14 mouse cellular contexts compared by ENCODE assay signal in the genomic region with DNA sequence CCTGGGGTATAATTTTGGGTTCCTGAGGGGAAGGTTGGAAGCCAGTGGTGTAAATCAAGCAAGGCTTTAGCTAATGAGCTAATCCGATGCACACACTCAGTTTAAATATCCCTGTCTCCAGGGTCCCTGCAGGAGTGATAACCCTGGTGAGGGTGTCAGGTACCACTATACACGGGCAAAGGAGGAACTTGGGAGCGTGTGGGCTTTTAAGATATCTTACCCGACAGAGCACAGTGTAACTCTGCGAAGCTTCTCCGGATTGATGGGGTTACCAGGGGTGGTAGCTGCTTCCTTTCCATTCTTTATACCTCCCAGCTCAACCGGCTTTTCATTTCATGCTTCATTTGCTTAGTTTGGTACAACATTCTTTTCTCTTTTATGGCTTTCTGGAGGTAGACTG.
"Had no signal": no experiment of that assay in that cellular context is flagged by ENCODE, and none has a peak within 500 bp of the region (broad histone marks: within the 10 kb centered on the region; RNA-seq: fewer than 3 reads in every experiment).

No protein-coding gene starts in this region.

- H3K36me3 ChIP-seq: limb, embryonic 15.5 days; liver, embryonic 12.5 days; midbrain, embryonic 13.5 days had no signal

- H3K9ac ChIP-seq: limb, embryonic 15.5 days; liver, embryonic 12.5 days; lung, embryonic 14.5 days; midbrain, embryonic 13.5 days had no signal

- H3K27ac ChIP-seq: limb, embryonic 15.5 days; liver, embryonic 12.5 days; midbrain, embryonic 13.5 days had no signal

- H3K4me1 ChIP-seq: limb, embryonic 15.5 days; liver, embryonic 12.5 days had no signal

- ATAC-seq: intestine, embryonic 16.5 days; liver, embryonic 12.5 days; midbrain, embryonic 13.5 days had no signal

- H3K9me3 ChIP-seq: limb, embryonic 15.5 days; liver, embryonic 12.5 days; midbrain, embryonic 13.5 days had no signal

- DNase-seq: kidney, adult 2 months; kidney, postnatal 36 days; layer of hippocampus, adult 9-11 months; layer of hippocampus, postnatal 36 days; lung, embryonic 14.5 days; lung, postnatal 10 days; lung, postnatal 4 days; retina, postnatal 1 day; right cerebral cortex, postnatal 14 days; thymus, postnatal 36 days had no signal

- H3K4me3 ChIP-seq: limb, embryonic 15.5 days; liver, embryonic 12.5 days; midbrain, embryonic 13.5 days had no signal

- H3K27me3 ChIP-seq: limb, embryonic 15.5 days had no signal

- H3K4me2 ChIP-seq: limb, embryonic 15.5 days; liver, embryonic 12.5 days; lung, embryonic 14.5 days; midbrain, embryonic 13.5 days had no signal
